Mouse (Mus musculus): ENCODE measurements around the gene Lama5. TPM values are rescaled to one million over a fixed set of nuclear protein-coding genes. Genes with fewer than 3 reads are reported as not detected.

Gene Lama5
- polyA plus RNA-seq, 1 experiment, result 27.7 TPM

DNA sequence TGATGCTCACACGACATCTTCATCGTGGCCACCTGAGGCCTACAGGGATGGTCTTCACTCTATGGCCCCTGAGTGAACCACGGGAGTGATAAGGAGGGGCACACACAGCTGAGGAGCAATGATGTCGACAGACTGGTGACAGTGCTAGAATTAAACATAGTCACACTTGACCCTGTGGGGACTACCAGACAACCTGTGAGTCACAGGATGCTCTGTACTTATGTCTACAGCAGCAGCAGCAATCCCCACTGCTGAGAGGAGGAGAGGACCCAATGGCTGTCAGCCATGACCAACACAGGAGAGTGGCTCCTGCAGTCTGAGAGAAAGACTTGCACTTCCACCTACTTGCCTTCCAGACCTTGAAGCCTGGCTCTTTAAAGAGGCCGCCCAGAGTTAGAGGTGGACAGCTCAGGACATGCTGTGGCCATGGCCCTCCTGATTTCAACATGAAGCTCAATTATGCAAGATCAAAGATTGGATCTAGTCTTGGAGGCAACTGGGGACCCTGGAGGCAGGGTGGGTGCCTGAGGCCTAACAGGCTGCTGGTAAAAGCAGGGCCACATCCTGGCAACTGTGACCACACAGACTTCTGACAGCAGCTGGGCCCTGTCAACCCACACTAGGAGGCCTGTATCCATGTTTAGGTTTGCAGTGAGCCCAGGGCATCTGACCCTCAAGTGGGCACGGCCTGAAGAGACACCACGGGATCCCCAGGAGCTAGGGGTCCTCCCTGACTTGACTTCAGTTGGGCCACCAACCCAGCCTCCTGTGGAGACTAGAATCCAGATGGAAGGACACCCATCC is 7.6 kb upstream of the Lama5 start:
- no peak for TF ChIP-seq GATA1 (IDR thresholded peaks at IDR 0.05; ENCODE audit: low read length)

DNA sequence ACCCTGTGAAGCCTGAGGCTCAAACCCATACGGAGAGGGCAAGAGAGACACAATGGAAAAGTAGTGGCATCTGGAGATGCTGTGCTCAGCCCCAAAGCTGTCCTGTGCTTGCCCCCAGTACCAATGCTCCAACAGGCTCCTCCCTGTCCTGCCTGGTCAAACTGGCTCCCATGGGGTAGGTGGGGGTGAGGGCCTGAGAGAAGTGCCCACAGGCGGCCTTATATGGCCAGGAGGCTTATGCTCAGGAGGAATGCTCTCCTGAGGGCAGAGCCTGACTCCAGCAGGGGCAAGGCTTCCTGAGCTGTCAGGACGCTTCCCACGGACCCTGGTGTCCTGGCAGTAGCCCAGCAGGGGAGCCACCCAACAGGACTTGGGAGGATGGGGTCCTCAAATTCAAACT is 4.8 kb upstream of the Lama5 start:
- no peak for TF ChIP-seq GATA1 (IDR thresholded peaks at IDR 0.05; ENCODE audit: low read length)

DNA sequence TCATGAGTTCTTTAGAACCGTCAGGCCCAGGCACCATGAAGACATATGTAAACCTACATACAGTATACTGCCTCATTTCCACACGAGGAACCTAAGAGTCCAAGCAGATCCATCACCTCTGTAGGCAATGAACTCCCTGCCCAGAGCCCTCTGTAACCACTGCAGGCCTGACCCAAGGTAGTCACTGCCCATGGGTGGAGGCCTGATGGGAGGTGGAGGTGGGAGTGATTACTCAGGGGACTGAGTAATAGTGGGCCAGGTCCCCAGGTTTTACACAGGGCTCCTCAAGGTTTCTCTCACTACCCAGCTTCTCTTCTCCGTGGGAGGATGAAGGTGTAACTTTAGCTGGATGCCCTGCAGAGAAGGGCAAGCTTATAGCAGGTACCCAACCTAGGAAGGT is 3.5 kb upstream of the Lama5 start:
- TF ChIP-seq GATA1 (IDR thresholded peaks at IDR 0.05; ENCODE audit: low read length), result no peak

- no peak for TF ChIP-seq GATA1 (IDR thresholded peaks at IDR 0.05; ENCODE audit: low read length)
Measured at GRCm38 (mm10) chr2:180228592-180228991, 2.9 kb upstream of the Lama5 start.

- TF ChIP-seq GATA1 (IDR thresholded peaks at IDR 0.05; ENCODE audit: low read length), result no peak
Measured at GRCm38 (mm10) chr2:180228060-180228458, 2.4 kb upstream of the Lama5 start.

- no peak for TF ChIP-seq GATA1 (IDR thresholded peaks at IDR 0.05; ENCODE audit: low read length)
Measured at GRCm38 (mm10) chr2:180227262-180228059, 1.8 kb upstream of the Lama5 start.

GRCm38 (mm10) chr2:180225044-180225761 is 456 bp downstream of the Lama5 start:
- TF ChIP-seq GATA1 (IDR thresholded peaks at IDR 0.05; ENCODE audit: low read length), result no peak

- TF ChIP-seq GATA1 (IDR thresholded peaks at IDR 0.05; ENCODE audit: low read length), result no peak
Measured at GRCm38 (mm10) chr2:180224647-180225043, 1.0 kb downstream of the Lama5 start.

- TF ChIP-seq GATA1 (IDR thresholded peaks at IDR 0.05; ENCODE audit: low read length), result no peak
Measured at GRCm38 (mm10) chr2:180222250-180222649, 3.4 kb downstream of the Lama5 start.

DNA sequence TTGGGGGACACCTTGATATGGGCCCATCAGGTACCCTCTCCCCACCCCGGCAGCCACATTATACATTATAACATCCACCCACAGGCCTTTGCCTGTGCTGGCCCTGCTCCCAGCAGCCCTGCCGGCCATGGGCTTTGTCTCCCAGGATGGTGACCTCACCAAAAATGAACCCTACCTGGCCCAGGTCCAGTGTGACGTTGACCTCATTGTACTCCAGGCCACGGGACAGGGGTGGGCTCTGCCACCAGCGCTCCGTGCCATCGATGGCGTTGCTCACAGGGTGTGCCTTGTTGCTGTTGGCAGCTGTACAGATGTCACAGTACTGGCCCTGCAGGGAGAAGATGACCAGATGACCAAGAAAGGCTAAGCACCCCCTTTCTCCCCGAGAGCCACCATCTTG is 4.6 kb downstream of the Lama5 start:
- TF ChIP-seq GATA1 (IDR thresholded peaks at IDR 0.05; ENCODE audit: low read length), result no peak

GRCm38 (mm10) chr2:180220165-180220564 is 5.5 kb downstream of the Lama5 start:
- no peak for TF ChIP-seq GATA1 (IDR thresholded peaks at IDR 0.05; ENCODE audit: low read length)

DNA sequence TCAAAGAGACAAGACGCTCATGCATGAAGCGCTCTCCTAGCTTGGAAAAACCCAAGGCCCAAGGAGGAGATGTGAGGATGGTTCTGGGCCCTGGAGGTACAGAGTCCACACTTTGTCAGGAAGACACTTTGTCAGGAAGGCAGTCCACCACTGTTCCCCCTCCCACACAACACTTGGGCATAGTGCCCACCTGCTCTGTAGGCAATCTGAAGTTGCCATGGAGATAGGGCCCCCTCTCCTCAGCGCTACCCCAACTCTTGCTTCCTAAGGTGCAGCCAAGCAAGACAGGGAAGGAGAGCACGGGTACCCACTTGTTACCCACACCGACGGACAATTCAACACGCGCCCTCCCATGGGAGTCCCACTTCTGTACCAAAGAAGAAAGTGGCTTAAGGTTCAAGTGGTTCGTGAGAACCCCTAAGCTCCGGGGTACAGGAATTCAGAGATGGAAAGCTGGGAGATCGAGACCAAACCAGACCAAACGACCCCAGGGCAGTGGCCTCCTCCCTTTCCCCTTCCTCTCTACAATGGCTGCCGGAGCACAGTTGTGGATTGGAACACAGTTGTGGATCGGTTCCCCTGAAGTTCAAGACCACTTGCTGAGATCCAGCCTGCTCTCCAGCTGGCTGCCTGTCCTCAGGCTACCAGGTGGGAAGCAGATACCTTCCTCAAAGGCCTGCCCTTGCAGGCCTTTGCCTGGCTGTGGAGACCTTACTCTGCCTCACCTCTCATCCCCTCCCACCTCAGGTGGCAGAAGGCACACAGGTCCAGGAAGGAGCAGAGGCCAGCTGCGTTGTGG is 6.3 kb downstream of the Lama5 start:
- no peak for TF ChIP-seq GATA1 (IDR thresholded peaks at IDR 0.05; ENCODE audit: low read length)

DNA sequence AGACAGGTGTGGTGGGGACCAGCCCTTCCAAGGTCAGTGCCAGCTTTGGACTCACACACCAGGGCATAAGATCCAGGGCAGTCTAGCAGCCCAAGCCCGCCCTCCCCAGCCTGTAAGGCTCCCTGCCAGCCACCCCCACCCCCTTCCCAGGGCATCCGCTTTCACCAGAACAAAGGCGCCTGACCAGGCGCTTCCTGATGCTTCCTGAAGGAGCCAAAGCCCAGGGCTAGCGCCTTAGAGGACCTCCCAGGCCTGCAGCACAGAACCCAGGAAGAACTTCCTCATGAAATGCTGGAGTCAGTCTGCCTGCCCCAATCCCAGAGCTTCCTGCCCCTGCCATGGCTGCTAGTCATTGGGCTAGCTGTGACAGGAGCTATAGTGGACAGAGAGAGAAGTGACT is 7.0 kb downstream of the Lama5 start:
- TF ChIP-seq GATA1 (IDR thresholded peaks at IDR 0.05; ENCODE audit: low read length), result no peak

DNA sequence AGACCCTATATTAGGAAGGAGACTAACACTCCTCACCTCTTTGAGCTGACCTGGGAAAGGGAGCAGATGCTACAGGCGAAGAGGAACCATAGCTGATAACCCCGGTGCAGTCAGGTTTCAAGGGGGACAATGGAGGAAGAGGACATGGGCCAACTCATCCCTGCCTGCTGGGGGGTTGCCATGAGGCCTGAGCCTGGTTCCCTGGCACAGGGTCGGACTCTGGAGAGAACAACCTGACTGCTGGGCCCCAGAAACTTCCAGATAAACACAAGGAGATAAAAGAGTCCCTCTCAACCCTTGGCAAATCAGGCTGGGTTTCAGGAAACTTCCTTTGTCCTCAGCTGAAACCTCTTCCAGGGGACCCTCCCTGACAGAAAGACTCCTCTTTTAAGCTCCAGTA is 7.4 kb downstream of the Lama5 start:
- no peak for TF ChIP-seq GATA1 (IDR thresholded peaks at IDR 0.05; ENCODE audit: low read length)

GRCm38 (mm10) chr2:180217587-180217986 is 8.1 kb downstream of the Lama5 start:
- no peak for TF ChIP-seq GATA1 (IDR thresholded peaks at IDR 0.05; ENCODE audit: low read length)

Data from G1E-ER4 (cell line).